Mouse (Mus musculus): ENCODE measurements at regions not wholly inside any gene's neighbourhood (a gene's known extent, or its start where the extent isn't known, plus 50 kb on each side); places are given as distances from the start of the nearest gene placed in this dataset.

- TF ChIP-seq GATA1 (IDR thresholded peaks at IDR 0.05; ENCODE audit: borderline replicate concordance, low read length) (no peak), CTCF (IDR thresholded peaks at IDR 0.05; ENCODE audit: low read depth, low read length) (no peak), TAL1 (conservative IDR thresholded peaks at IDR 0.05; ENCODE audit: low read depth, low read length) (no peak)
Observed at GRCm38 (mm10) chr1:94671641-94672040, 619.3 kb upstream of the Pdcd1 start.
